In the genomic region with DNA sequence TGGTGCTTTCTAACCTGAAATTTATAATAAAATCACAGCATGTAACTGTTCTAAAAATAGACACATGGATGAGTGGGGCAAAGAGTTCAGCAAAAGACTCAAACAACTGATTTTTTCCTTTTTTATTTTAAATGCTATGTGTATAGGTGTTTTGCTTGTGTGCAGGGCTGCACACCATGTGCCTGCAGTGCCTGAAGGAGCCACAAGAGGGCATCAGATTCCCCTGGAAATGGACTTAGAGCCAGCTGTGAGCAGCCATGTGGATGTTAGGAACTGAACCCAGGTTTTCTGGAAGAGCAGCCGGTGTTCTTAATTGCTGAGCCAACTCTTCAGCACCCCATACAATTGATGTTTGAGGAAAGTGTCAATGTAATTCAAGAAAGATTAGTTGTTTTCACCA, we compare ENCODE assay signal across 9 mouse cellular contexts. TPM values are rescaled to one million over a fixed set of nuclear protein-coding genes. Genes with fewer than 3 reads are reported as not detected.
A peak's percentile ranks its signal among the peaks of the same experiment; 100 is the strongest.
DNase-seq lines count a peak whose midpoint lies in the region; TF ChIP-seq lines count a peak whose summit lies in the region.
"Had no signal": no experiment of that assay in that cellular context is flagged by ENCODE, and none has a peak within 500 bp of the region (broad histone marks: within the 10 kb centered on the region; RNA-seq: fewer than 3 reads in every experiment).

No protein-coding gene starts in this region.

- TF ChIP-seq CTCF in heart, adult 2 months (IDR thresholded peaks at IDR 0.05): peak; percentile 50
- TF ChIP-seq CTCF in embryonic fibroblast, embryonic 13.5 days (IDR thresholded peaks at IDR 0.05; ENCODE audit: borderline replicate concordance, insufficient read depth, low read length): peak; percentile 49; the same call in 1 of the 2 replicates

- no peak overlapping the region for H3K9ac ChIP-seq in heart, adult 2 months (ENCODE audit: low read depth, low read length)
- H3K9ac ChIP-seq: limb, embryonic 13.5 days had no signal

- no peak for TF ChIP-seq EP300 in heart, adult 2 months (IDR thresholded peaks at IDR 0.05; ENCODE audit: insufficient read depth, low read depth, low read length)

- H3K79me2 ChIP-seq in heart, adult 2 months (replicated peaks; ENCODE audit: control insufficient read depth, insufficient read depth, low read length): no peaks in the 10 kb centered on the region

- H3K4me1 ChIP-seq in heart, adult 2 months (ENCODE audit: control insufficient read depth, insufficient read depth, low read length): no peaks in the 10 kb centered on the region
- no peaks in the 10 kb centered on the region for H3K4me1 ChIP-seq in embryonic fibroblast, embryonic 13.5 days (ENCODE audit: control insufficient read depth, insufficient read depth, low read length)
- H3K4me1 ChIP-seq: limb, embryonic 13.5 days had no signal

- H3K27me3 ChIP-seq in heart, adult 2 months (ENCODE audit: control insufficient read depth, insufficient read depth, low read length): no peaks in the 10 kb centered on the region
- H3K27me3 ChIP-seq: limb, embryonic 13.5 days had no signal

- H3K27ac ChIP-seq in heart, adult 2 months: no peak overlapping the region
- no peak overlapping the region for H3K27ac ChIP-seq in embryonic fibroblast, embryonic 13.5 days (ENCODE audit: insufficient read depth, low read length)
- H3K27ac ChIP-seq: limb, embryonic 13.5 days had no signal

- whole genome bisulfite sequencing in heart, adult 2 months: 83% methylated on average over 1 of the region's 1 CpGs

- TF ChIP-seq POLR2A in heart, adult 2 months (IDR thresholded peaks at IDR 0.05; ENCODE audit: insufficient read depth, low read depth, low read length): no peak
- TF ChIP-seq POLR2A in embryonic fibroblast, embryonic 13.5 days (IDR thresholded peaks at IDR 0.05; ENCODE audit: low read depth, low read length): no peak

- intact Hi-C loops in heart, adult 2 months (cut with DNase I): no loop called here
- intact Hi-C loops in left cerebral cortex, postnatal 25 days (cut with DNase I): no loop called here

- H3K4me3 ChIP-seq in heart, adult 2 months: no peak overlapping the region
- H3K4me3 ChIP-seq in embryonic fibroblast, embryonic 13.5 days (ENCODE audit: insufficient read depth, low read length): no peak overlapping the region
- H3K4me3 ChIP-seq: limb, embryonic 13.5 days had no signal

- no peak for DNase-seq in heart, adult 2 months
- DNase-seq in heart, adult 9 months (ENCODE audit: low spot score in 2 of 2): no peak
- peak; percentile 28 for DNase-seq in right cerebral cortex, postnatal 14 days
- no peak for DNase-seq in right cerebral cortex, postnatal 25 days
- DNase-seq in spleen, adult 12 weeks (ENCODE audit: low spot score): peak; percentile 53
- DNase-seq in urinary bladder, postnatal 4 days (ENCODE audit: low spot score in 2 of 2): no peak
- DNase-seq in left cerebral cortex, postnatal 25 days (ENCODE audit: low spot score in 2 of 2): no peak

- no peaks in the 10 kb centered on the region for H3K36me3 ChIP-seq in heart, adult 2 months (ENCODE audit: control insufficient read depth, insufficient read depth, low read length)
- H3K36me3 ChIP-seq: limb, embryonic 13.5 days had no signal

RNA-seq across cellular contexts. Expression of a gene that starts 25.0 kb away (rescaled TPM):
- total RNA-seq in heart, adult 2 months (2021): under 1 TPM in 1 of 2 experiments, not detected in 1; 0.52 TPM
- polyA plus RNA-seq in heart, adult 2 months (2012; rRNA removed): 0.41 TPM in 1 of 2 replicates, not detected in the other
- 1.3 and 2.0 TPM in 2 replicates for polyA plus RNA-seq in embryonic fibroblast, embryonic 13.5 days (2011; ENCODE audit: insufficient read length, low read depth, missing spikeins)
- 10 to 100 TPM; 16.3 to 16.9 TPM for total RNA-seq in left cerebral cortex, postnatal 25 days (2021)

RNA-seq across cellular contexts. Expression of a gene that starts 31.9 kb away (rescaled TPM):
- 1 to 10 TPM; 7.8 to 9.2 TPM for total RNA-seq in heart, adult 2 months (2021)
- 10.6 and 11.2 TPM in 2 replicates for polyA plus RNA-seq in heart, adult 2 months (2012; rRNA removed)
- 8.9 and 10.5 TPM in 2 replicates for polyA plus RNA-seq in embryonic fibroblast, embryonic 13.5 days (2011; ENCODE audit: insufficient read length, low read depth, missing spikeins)
- total RNA-seq in left cerebral cortex, postnatal 25 days (2021): 1 to 10 TPM; 4.7 to 5.2 TPM

RNA-seq across cellular contexts. Expression of a gene that starts 32.2 kb away (rescaled TPM):
- total RNA-seq in heart, adult 2 months (2021): not detected
- polyA plus RNA-seq in heart, adult 2 months (2012; rRNA removed): 0.74 TPM in 1 of 2 replicates, not detected in the other
- polyA plus RNA-seq in embryonic fibroblast, embryonic 13.5 days (2011; ENCODE audit: insufficient read length, low read depth, missing spikeins): not detected in 2 replicates
- under 1 TPM in 1 of 2 experiments, not detected in 1; 0.25 TPM for total RNA-seq in left cerebral cortex, postnatal 25 days (2021)

Comparison
In these comparisons a context has a peak if more than half of its experiments do, and no peak if none do; other contexts are left out.
1. DNase-seq: peak in right cerebral cortex, postnatal 14 days (single experiment) and spleen, adult 12 weeks (single experiment); none in heart, adult 2 months (0 of 2), heart, adult 9 months (0 of 2), right cerebral cortex, postnatal 25 days (single experiment), urinary bladder, postnatal 4 days (0 of 2) and left cerebral cortex, postnatal 25 days (0 of 2).
2. RNA of a gene that starts 25.0 kb away (total RNA-seq): 16.3 to 16.9 TPM in left cerebral cortex, postnatal 25 days; 0.52 TPM in heart, adult 2 months; every median in the first group is over 10 times any median in the second.